Mouse (Mus musculus) retina, embryonic 14.5 days (tissue): ENCODE measurements around the gene Gm21083.
"Not testable (repeated sequence)": the region's sequence is repeated elsewhere in the genome, so short reads cannot be mapped to it uniquely, and the experiment has no call there.

Experiments used
- DNase-seq: peaks from one replicate; pipeline ENCODE4 v3.0.0-alpha.2; 2015; ENCODE audit warnings: low spot score

Gm21083 gene

DNA sequence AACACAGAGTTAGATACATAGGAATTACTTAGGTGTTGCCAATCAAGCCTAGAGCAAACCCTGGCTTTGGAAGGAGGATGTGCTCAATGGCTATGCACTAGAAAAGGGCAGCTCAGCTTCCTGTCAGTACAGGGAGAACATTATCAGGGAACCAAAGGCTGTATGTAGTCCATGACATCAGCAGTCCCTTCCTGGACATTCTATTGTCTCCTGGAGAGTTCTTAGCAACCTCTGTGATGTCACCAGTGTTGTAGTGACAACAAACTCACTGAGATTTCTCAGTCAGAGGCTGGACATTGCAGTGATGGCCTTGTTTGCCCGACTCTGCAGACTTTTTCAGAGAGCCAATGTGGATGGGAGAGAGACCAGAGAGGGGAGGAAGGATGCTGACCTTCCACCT is at the start of gene Gm21083:
Gm21083 (plus strand) TSS at position 301 of the 400 bp plus-strand sequence.
- not testable (repeated sequence) for DNase-seq

GRCm38 (mm10) chr5:15529122-15529521 is 48.0 kb upstream of the Gm21083 start, which contains the start of gene Gm21190:
Gm21190 (minus strand) TSS chr5:15529222.
- DNase-seq, result not testable (repeated sequence)

- DNase-seq, result not testable (repeated sequence)
Measured at GRCm38 (mm10) chr5:15548642-15549041, 28.5 kb upstream of the Gm21083 start.

- DNase-seq, result not testable (repeated sequence)
Measured at GRCm38 (mm10) chr5:15549134-15549533, 28.0 kb upstream of the Gm21083 start.

GRCm38 (mm10) chr5:15549606-15550005 is 27.5 kb upstream of the Gm21083 start:
- peak; percentile 60 for DNase-seq

DNA sequence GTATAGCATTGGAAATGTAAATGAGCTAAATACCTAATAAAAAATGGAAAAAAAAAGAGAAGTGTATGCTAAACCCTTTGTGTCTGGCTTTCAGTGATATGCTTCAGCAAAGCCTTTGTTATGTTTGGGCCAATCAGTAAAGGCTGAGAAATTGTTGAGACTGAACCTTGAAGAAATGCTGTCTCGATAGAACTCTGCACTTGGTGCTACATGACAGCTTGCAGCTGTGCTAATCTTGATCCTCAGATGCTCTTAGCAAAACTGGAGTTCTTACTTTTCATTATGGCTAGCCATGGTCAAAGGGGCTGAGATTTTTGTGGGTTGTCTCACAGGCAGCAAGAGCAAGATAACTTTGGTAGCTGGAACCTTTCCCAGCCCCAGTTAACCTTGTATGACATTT is 18.5 kb upstream of the Gm21083 start:
- DNase-seq, result not testable (repeated sequence)

- DNase-seq, result not testable (repeated sequence)
Measured at GRCm38 (mm10) chr5:15561425-15562264, 15.5 kb upstream of the Gm21083 start.

- not testable (repeated sequence) for DNase-seq
Measured at GRCm38 (mm10) chr5:15573735-15574134, 3.4 kb upstream of the Gm21083 start.

- DNase-seq, result not testable (repeated sequence)
Measured at GRCm38 (mm10) chr5:15586351-15586750, 9.2 kb downstream of the Gm21083 start.

GRCm38 (mm10) chr5:15588291-15588690 is 11.2 kb downstream of the Gm21083 start:
- DNase-seq, result peak; percentile 74

DNA sequence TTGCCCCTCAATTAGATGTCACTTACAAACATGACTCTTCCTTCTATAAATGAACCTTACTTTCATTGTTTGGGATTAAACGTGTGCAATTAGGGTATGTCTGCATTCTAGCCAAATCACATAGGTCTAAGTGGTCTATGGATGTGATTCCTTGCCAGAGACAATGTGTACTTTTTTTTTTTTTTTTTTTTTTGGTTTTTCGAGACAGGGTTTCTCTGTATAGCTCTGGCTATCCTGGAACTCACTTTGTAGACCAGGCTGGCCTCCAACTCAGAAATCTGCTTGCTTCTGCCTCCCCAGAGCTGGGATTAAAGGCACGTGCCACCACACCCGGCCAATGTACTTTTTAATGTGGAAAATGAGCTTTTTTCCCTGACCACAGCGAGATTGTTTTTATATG is 13.5 kb downstream of the Gm21083 start:
- DNase-seq, result not testable (repeated sequence)

DNA sequence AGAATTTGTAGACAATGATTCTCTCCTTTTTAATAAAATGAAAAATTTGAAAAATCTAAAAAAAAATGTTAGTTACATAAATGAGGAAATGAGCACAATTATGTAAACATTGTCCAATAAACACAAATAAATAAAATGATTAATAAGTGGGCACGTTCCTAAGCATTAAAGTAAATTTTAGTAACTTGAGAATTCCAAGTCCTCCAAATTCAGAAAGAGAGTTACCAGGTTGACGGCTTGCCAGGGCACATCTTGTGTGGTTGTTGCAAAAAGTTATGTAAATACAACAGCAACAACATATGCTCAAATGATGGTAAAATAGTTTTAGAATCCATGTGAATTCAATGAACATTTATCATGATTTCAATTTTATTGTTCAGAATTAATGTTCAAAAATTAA is 14.4 kb downstream of the Gm21083 start:
- peak; percentile 1 for DNase-seq

GRCm38 (mm10) chr5:15598831-15599230 is 21.7 kb downstream of the Gm21083 start:
- DNase-seq, result not testable (repeated sequence)

- peak; percentile 1 for DNase-seq
Measured at GRCm38 (mm10) chr5:15600342-15600741, 23.2 kb downstream of the Gm21083 start.

GRCm38 (mm10) chr5:15601481-15601880 is 24.3 kb downstream of the Gm21083 start:
- peak; percentile 1 for DNase-seq

DNA sequence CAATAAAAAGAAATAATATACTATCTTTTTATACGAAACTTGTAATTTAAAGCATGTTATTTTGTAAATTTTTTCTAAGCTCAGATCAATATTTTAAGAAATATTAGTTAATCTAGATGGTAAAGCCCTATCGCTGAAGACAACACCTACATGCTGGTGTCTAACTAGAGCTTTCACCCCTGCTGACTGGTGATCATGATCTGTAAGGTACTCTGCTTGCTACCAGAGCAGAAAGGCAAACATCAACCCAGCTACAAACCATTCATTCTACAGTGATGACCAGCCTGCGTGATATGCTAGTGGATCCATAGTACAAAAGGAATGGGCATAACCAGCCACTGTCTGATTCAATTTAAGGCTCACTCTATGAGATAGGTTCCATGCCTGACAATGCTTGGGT is 24.8 kb downstream of the Gm21083 start:
- DNase-seq, result not testable (repeated sequence)

DNA sequence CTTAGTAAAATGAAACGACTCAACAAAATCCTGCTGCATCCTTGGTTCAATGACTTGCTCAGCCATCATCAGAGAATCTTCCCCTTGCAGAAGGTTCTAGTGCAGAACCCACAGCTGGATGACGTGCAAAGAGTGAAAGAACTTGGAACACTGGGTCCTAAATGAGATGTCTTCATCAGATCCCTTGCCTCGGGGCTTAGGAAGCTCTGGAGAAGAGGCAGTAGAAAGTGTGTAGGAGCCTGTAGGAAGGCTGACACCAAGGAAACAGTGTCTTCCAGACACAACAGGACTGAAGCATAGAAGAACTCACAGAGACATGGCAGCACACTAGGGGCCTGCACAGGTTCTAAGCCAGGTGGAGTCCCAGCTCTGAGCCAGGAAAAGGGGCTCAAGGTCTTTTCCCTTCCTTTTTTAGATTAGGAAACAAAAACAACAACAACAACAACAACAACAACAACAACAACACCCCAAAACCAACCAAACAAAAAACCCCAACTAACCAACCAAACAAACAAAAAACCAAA is 25.4 kb downstream of the Gm21083 start:
- peak; percentile 1 for DNase-seq

- DNase-seq, result not testable (repeated sequence)
Measured at GRCm38 (mm10) chr5:15603008-15603407, 25.9 kb downstream of the Gm21083 start.

DNA sequence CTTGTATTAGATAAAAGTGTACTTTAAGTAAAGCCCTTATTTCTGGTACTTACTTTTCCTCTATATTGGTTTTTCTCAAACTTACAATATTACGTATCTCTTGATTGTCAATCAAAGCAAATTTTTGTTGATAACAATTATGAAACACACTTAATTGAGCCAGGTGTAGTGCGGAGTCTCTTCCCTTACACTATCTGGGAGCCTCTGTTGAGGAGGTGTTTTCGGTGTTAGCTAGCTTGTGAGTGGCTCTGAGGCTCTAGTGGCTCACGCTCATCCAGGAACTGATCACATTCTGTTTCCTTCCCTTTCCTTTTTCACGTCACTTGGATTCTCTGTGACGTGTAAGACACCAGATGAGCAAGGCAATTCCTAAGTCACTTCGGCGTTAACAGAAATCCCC is 26.5 kb downstream of the Gm21083 start:
- DNase-seq, result peak; percentile 1

- DNase-seq, result not testable (repeated sequence)
Measured at GRCm38 (mm10) chr5:15606677-15607076, 29.5 kb downstream of the Gm21083 start.

- DNase-seq, result peak; percentile 53
Measured at GRCm38 (mm10) chr5:15610695-15611094, 33.6 kb downstream of the Gm21083 start.

DNA sequence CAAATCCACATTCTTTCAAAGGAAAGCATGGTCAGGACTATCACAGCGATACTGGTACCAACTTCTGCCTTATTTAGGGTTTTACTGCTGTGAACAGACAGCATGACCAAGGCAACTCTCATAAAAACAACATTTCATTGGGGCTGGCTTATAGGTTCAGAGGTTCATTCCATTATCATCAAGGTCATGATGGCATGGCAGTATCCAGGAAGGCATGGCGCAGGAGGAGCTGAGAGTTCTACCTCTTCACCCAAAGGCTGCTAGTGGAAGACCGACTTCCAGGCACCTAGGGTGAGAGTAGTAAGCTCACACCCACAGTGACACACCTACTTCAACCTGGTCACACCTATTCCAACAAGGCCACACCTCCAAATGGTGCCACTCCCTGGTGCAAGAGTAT is 39.1 kb downstream of the Gm21083 start:
- DNase-seq, result not testable (repeated sequence)

GRCm38 (mm10) chr5:15618764-15619163 is 41.6 kb downstream of the Gm21083 start, which contains the start of gene Speer4d:
Speer4d (plus strand) TSS chr5:15619064.
- not testable (repeated sequence) for DNase-seq
